Mouse (Mus musculus): ENCODE results near the gene Mrpl18. TPM values are rescaled to one million over a fixed set of nuclear protein-coding genes. Genes with fewer than 3 reads are reported as not detected.
"Not testable (repeated sequence)": the region's sequence is repeated elsewhere in the genome, so short reads cannot be mapped to it uniquely, and the experiment has no call there.

The Mrpl18 gene
- polyA plus RNA-seq, 1 experiment from 2014 or later = 237 TPM

- DNase-seq (ENCODE audit: low spot score) = no peak
Observed at GRCm38 (mm10) chr17:12910391-12910790, 5.8 kb downstream of the Mrpl18 start.

GRCm38 (mm10) chr17:12909361-12910280 is 6.5 kb downstream of the Mrpl18 start, which contains the start of gene Pnldc1:
Gene Pnldc1, minus strand, starts transcription at chr17:12910230.
- DNase-seq (ENCODE audit: low spot score) = no peak

- DNase-seq (ENCODE audit: low spot score) = no peak
Observed at GRCm38 (mm10) chr17:12906436-12906835, 9.7 kb downstream of the Mrpl18 start.

- DNase-seq (ENCODE audit: low spot score) = no peak
Observed at GRCm38 (mm10) chr17:12905810-12906209, 10.3 kb downstream of the Mrpl18 start.

GRCm38 (mm10) chr17:12904349-12904748 is 11.8 kb downstream of the Mrpl18 start:
- DNase-seq (ENCODE audit: low spot score) = no peak

GRCm38 (mm10) chr17:12903372-12904333 is 12.5 kb downstream of the Mrpl18 start:
- DNase-seq (ENCODE audit: low spot score) = no peak

GRCm38 (mm10) chr17:12902291-12902690 is 13.9 kb downstream of the Mrpl18 start:
- DNase-seq (ENCODE audit: low spot score) = no peak

- DNase-seq (ENCODE audit: low spot score) = not testable (repeated sequence)
Observed at GRCm38 (mm10) chr17:12898607-12899006, 17.5 kb downstream of the Mrpl18 start.

GRCm38 (mm10) chr17:12897674-12898073 is 18.5 kb downstream of the Mrpl18 start:
- DNase-seq (ENCODE audit: low spot score) = no peak

- no peak for DNase-seq (ENCODE audit: low spot score)
Observed at GRCm38 (mm10) chr17:12892033-12892432, 24.1 kb downstream of the Mrpl18 start.

GRCm38 (mm10) chr17:12891054-12891453 is 25.1 kb downstream of the Mrpl18 start:
- DNase-seq (ENCODE audit: low spot score) = no peak

- DNase-seq (ENCODE audit: low spot score) = no peak
Observed at GRCm38 (mm10) chr17:12887021-12887775, 28.9 kb downstream of the Mrpl18 start.

- DNase-seq (ENCODE audit: low spot score) = peak; percentile 48
Observed at GRCm38 (mm10) chr17:12886620-12887019, 29.5 kb downstream of the Mrpl18 start.

- no peak for DNase-seq (ENCODE audit: low spot score)
Observed at GRCm38 (mm10) chr17:12881216-12881615, 34.9 kb downstream of the Mrpl18 start.

- peak; percentile 87 for DNase-seq (ENCODE audit: low spot score)
Observed at GRCm38 (mm10) chr17:12880178-12880577, 36.0 kb downstream of the Mrpl18 start.

GRCm38 (mm10) chr17:12875734-12876133 is 40.4 kb downstream of the Mrpl18 start, which contains the start of gene Mrgprh:
Gene Mrgprh, plus strand, starts transcription at chr17:12876034.
- no peak for DNase-seq (ENCODE audit: low spot score)

GRCm38 (mm10) chr17:12872275-12873028 is 43.7 kb downstream of the Mrpl18 start:
- no peak for DNase-seq (ENCODE audit: low spot score)

GRCm38 (mm10) chr17:12868640-12869039 is 47.5 kb downstream of the Mrpl18 start:
- no peak for DNase-seq (ENCODE audit: low spot score)

GRCm38 (mm10) chr17:12868043-12868442 is 48.1 kb downstream of the Mrpl18 start, which contains the start of gene Mas1:
Gene Mas1, minus strand, starts transcription at chr17:12868143.
- DNase-seq (ENCODE audit: low spot score) = no peak

- DNase-seq (ENCODE audit: low spot score) = no peak
Observed at GRCm38 (mm10) chr17:12866853-12867252, 49.3 kb downstream of the Mrpl18 start.
